11 mouse cellular contexts compared by ENCODE assay signal in the genomic region with DNA sequence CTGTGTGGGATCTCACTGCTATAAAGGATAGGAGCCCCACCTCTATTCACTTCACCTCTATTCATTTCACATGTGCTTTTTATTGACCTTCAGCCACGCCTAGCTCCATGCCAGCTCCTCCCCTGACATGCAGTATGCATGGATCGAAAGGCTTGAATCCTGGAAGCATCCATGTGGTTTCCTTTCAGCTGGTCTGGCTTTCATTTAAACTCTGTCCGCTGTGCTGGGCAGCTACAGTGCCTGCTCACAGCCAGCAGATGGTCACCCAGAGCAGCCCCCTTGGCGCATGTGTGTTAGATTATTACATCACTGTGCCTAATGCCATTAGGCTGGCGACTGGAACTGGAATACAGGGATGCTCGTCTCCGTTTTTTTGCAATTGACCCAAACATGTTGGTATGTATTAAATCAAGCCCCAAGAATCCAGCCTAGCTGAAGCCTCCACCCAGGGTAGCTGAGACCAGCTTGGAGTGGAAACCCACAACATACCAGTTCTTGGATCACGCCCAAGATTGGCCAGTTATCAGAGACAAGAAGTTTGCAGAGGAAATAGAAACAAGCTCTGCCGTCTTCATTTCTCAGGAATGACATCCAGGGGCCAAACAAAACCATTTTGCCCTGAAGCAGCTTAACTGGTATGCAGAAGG.
A peak's percentile ranks its signal among the peaks of the same experiment; 100 is the strongest.
DNase-seq lines count a peak whose midpoint lies in the region; ATAC-seq and TF ChIP-seq lines count a peak whose summit lies in the region.
"Had no signal": no experiment of that assay in that cellular context is flagged by ENCODE, and none has a peak within 500 bp of the region (broad histone marks: within the 10 kb centered on the region; RNA-seq: fewer than 3 reads in every experiment).

No protein-coding gene starts in this region.

- H3K9ac ChIP-seq in forebrain, embryonic 14.5 days (ENCODE audit: low read length) = no peak overlapping the region
- H3K9ac ChIP-seq in limb, embryonic 12.5 days (replicated peaks) = no peak overlapping the region
- H3K9ac ChIP-seq in liver, postnatal 0 days (replicated peaks) = no peak overlapping the region
- H3K9ac ChIP-seq in liver, embryonic 12.5 days = no peak overlapping the region
- H3K9ac ChIP-seq: liver, embryonic 13.5 days had no signal

- POLR2A ChIA-PET in Patski (lab: Charles Lee) = no interaction called here

- H3K4me2 ChIP-seq in forebrain, embryonic 14.5 days (ENCODE audit: low read length) = no peak overlapping the region
- H3K4me2 ChIP-seq in limb, embryonic 12.5 days = no peak overlapping the region
- no peak overlapping the region for H3K4me2 ChIP-seq in liver, postnatal 0 days (ENCODE audit: low read depth, low read length)
- no peak overlapping the region for H3K4me2 ChIP-seq in liver, embryonic 12.5 days
- H3K4me2 ChIP-seq: liver, embryonic 13.5 days had no signal

- in situ Hi-C loops in Patski (cut with MboI; ENCODE audit: low pct_unique_long_range_greater_than_20kb) = no loop called here

- 66% methylated on average over 9 of the region's 9 CpGs for WGBS in heart, embryonic 10.5 days
- 79% methylated on average over 9 of the region's 9 CpGs for WGBS in forebrain, embryonic 14.5 days
- WGBS in limb, embryonic 12.5 days = 43% methylated on average over 9 of the region's 9 CpGs
- 67% methylated on average over 9 of the region's 9 CpGs for WGBS in liver, postnatal 0 days (ENCODE audit: insufficient replicate concordance)
- 55% methylated on average over 9 of the region's 9 CpGs for WGBS in liver, embryonic 12.5 days (ENCODE audit: insufficient replicate concordance)

- no peaks in the 10 kb centered on the region for H3K9me3 ChIP-seq in heart, embryonic 10.5 days
- H3K9me3 ChIP-seq in forebrain, embryonic 14.5 days (replicated peaks; ENCODE audit: control insufficient read depth, low read length) = no peaks in the 10 kb centered on the region
- no peaks in the 10 kb centered on the region for H3K9me3 ChIP-seq in limb, embryonic 12.5 days
- H3K9me3 ChIP-seq in liver, postnatal 0 days (ENCODE audit: low read length) = no peaks in the 10 kb centered on the region
- H3K9me3 ChIP-seq in liver, embryonic 12.5 days (replicated peaks) = no peaks in the 10 kb centered on the region
- H3K9me3 ChIP-seq: liver, embryonic 13.5 days had no signal

- no peak for TF ChIP-seq EP300 in liver, postnatal 0 days (IDR thresholded peaks at IDR 0.05; ENCODE audit: low read depth)

- no peak overlapping the region for H3K4me3 ChIP-seq in heart, embryonic 10.5 days
- H3K4me3 ChIP-seq in forebrain, embryonic 14.5 days (ENCODE audit: low read depth, low read length) = no peak overlapping the region
- H3K4me3 ChIP-seq in limb, embryonic 12.5 days (replicated peaks) = no peak overlapping the region
- H3K4me3 ChIP-seq in liver, postnatal 0 days (ENCODE audit: low read depth, low read length) = no peak overlapping the region
- H3K4me3 ChIP-seq in liver, embryonic 12.5 days = no peak overlapping the region
- H3K4me3 ChIP-seq: liver, embryonic 13.5 days had no signal

- H3K27me3 ChIP-seq in heart, embryonic 10.5 days (ENCODE audit: insufficient read depth, poor library complexity, severe bottlenecking) = peaks cover 26% of the 10 kb centered on the region
- H3K27me3 ChIP-seq in Patski = no peaks in the 10 kb centered on the region
- no peaks in the 10 kb centered on the region for H3K27me3 ChIP-seq in forebrain, embryonic 14.5 days (replicated peaks; ENCODE audit: control insufficient read depth, insufficient read depth, low read length)
- 0 out of 2 replicates have a peak, but pooled peaks cover 6% of the 10 kb centered on the region for H3K27me3 ChIP-seq in limb, embryonic 12.5 days
- H3K27me3 ChIP-seq in liver, postnatal 0 days (ENCODE audit: insufficient read depth, low read length) = no peaks in the 10 kb centered on the region
- peaks cover 2% of the 10 kb centered on the region; the same call in 1 of the 2 replicates for H3K27me3 ChIP-seq in liver, embryonic 12.5 days (replicated peaks)
- H3K27me3 ChIP-seq: liver, embryonic 13.5 days had no signal

- no peak overlapping the region for H3K27ac ChIP-seq in heart, embryonic 10.5 days
- no peak overlapping the region for H3K27ac ChIP-seq in forebrain, embryonic 14.5 days (ENCODE audit: low read depth, low read length)
- no peak overlapping the region for H3K27ac ChIP-seq in limb, embryonic 12.5 days
- no peak overlapping the region for H3K27ac ChIP-seq in liver, postnatal 0 days (ENCODE audit: low read depth)
- H3K27ac ChIP-seq in liver, embryonic 12.5 days = no peak overlapping the region
- H3K27ac ChIP-seq: liver, embryonic 13.5 days had no signal

- no peak for TF ChIP-seq CTCF in Patski (IDR thresholded peaks at IDR 0.05)
- no peak for TF ChIP-seq CTCF in liver, postnatal 0 days (IDR thresholded peaks at IDR 0.05; ENCODE audit: low read depth)

- intact Hi-C loops in gastrocnemius, postnatal 36 days (cut with DNase I) = no loop called here

- no peaks in the 10 kb centered on the region for H3K36me3 ChIP-seq in heart, embryonic 10.5 days
- H3K36me3 ChIP-seq in forebrain, embryonic 14.5 days (ENCODE audit: control insufficient read depth, insufficient read depth, low read length) = no peaks in the 10 kb centered on the region
- no peaks in the 10 kb centered on the region for H3K36me3 ChIP-seq in limb, embryonic 12.5 days
- no peaks in the 10 kb centered on the region for H3K36me3 ChIP-seq in liver, postnatal 0 days (replicated peaks; ENCODE audit: insufficient read depth, low read length)
- H3K36me3 ChIP-seq in liver, embryonic 12.5 days = no peaks in the 10 kb centered on the region
- H3K36me3 ChIP-seq: G1E; liver, embryonic 13.5 days had no signal

- DNase-seq in heart, adult 18-20 months = peak; percentile 40 to 56
- DNase-seq in heart, embryonic 10.5 days (ENCODE audit: low spot score) = no peak
- peak; percentile 62 for DNase-seq in Patski (ENCODE audit: low read depth, low spot score)
- peak; percentile 35 for DNase-seq in forebrain, embryonic 14.5 days (ENCODE audit: low spot score)
- DNase-seq in liver, postnatal 0 days = no peak
- no peak for DNase-seq in gastrocnemius, postnatal 36 days
- DNase-seq: liver, embryonic 13.5 days; right cerebral cortex, postnatal 4 days had no signal

- ATAC-seq in Patski = peak; percentile 86
- peak; percentile 28; the same call in 1 of the 2 replicates for ATAC-seq in forebrain, embryonic 14.5 days
- peak; percentile 54; the same call in 1 of the 2 replicates for ATAC-seq in limb, embryonic 12.5 days (ENCODE audit: insufficient number of reproducible peaks, insufficient read depth, low FRiP score, low TSS enrichment, low read depth)
- ATAC-seq in liver, postnatal 0 days = no peak
- no peak for ATAC-seq in liver, embryonic 12.5 days

- H3K4me1 ChIP-seq in heart, embryonic 10.5 days = peaks cover 23% of the 10 kb centered on the region
- peaks cover 6% of the 10 kb centered on the region; the same call in 1 of the 2 replicates for H3K4me1 ChIP-seq in forebrain, embryonic 14.5 days (ENCODE audit: control insufficient read depth, insufficient read depth, low read length)
- H3K4me1 ChIP-seq in limb, embryonic 12.5 days (replicated peaks) = peaks cover 15% of the 10 kb centered on the region
- H3K4me1 ChIP-seq in liver, postnatal 0 days (ENCODE audit: insufficient read depth) = peaks cover 9% of the 10 kb centered on the region; the same call in 1 of the 2 replicates
- no peaks in the 10 kb centered on the region for H3K4me1 ChIP-seq in liver, embryonic 12.5 days
- H3K4me1 ChIP-seq: liver, embryonic 13.5 days had no signal

- CTCF ChIA-PET in Patski (lab: Charles Lee) = interaction anchor here (1.1 to 1.3 kb wide), 2 partner anchors 8 to 9 kb away, joined by 3 read pairs; no protein-coding TSS in a partner anchor

Comparison
In these comparisons a context has a peak if more than half of its experiments do, and no peak if none do; other contexts are left out.
1. DNase-seq: peak in heart, adult 18-20 months (2 of 2), Patski (single experiment) and forebrain, embryonic 14.5 days (single experiment); none in heart, embryonic 10.5 days (single experiment), liver, postnatal 0 days (single experiment) and gastrocnemius, postnatal 36 days (0 of 2).
2. ATAC-seq: peak in Patski (single experiment), forebrain, embryonic 14.5 days (single experiment) and limb, embryonic 12.5 days (single experiment); none in liver, postnatal 0 days (single experiment) and liver, embryonic 12.5 days (single experiment).